Mouse (Mus musculus) CD4-positive, CD25-positive, alpha-beta regulatory T cell, adult 9 weeks (primary cell): ENCODE measurements around the gene Acmsd. TPM values are rescaled to one million over a fixed set of nuclear protein-coding genes. Genes with fewer than 3 reads are reported as not detected.

Experiments
- polyA plus RNA-seq: library from polyadenylated mRNA; unstranded; fragments of 100-300 nt; shearing (Covaris generic); gene quantifications from one replicate; pipeline ENCODE4 v1.2.1, GENCODE M21; 2017

Gene Acmsd
- 0.14 TPM for polyA plus RNA-seq

DNA sequence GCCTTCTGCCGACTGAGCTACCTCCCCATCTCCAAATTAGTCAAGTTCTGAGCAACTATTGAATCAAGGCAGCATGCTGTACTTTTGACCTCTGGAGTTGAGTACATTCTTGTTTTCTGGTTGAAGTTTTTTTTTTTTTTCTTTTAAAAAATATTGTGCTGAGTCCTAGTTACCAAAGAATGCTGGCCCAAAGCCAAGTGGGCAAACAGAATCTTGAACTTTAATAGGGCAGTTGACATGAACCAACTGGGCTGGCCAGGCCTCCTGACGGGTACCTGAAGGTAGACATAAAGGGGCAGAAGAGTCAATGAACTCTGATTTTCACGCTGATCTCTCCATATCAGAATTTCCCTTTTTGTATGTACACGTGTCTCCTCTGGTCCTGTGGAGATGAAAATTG lies at the start of gene Acmsd:
Acmsd (plus strand) TSS at position 318 of the 400 bp plus-strand sequence.

DNA sequence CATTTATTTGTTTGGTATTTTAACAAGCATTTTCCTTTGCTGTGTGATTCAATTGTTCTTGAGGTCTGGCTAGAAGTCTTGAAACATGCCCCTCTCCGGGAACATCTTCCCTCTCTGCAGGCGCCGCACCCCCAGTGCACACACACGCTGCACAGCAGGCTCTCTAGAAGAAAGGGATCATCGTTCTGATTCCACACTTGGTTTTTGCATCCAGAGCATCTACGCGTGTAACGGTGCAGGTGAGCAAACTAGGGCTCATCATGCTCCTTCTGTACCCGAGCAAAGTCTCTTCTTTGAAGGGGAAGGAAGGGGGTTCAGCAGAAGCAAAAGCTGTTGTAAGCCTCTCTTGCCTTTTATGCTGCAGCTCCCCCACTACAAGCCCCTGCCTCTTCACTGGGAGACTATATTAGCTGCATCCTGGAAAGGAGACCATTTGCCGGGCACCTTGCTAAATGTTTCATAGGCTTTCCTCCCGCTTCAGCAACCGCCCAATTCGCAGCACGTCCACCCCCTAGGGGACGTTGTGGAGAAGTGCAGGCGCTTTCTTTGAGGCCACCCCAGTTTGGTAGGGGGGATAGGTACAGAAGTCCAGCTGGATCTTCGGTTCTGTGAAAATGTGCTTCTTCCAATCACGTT lies 49.6 kb upstream of the Acmsd start, which contains the start of gene Tmem163:
Tmem163 (minus strand) TSS at position 51 of the 636 bp plus-strand sequence.

DNA sequence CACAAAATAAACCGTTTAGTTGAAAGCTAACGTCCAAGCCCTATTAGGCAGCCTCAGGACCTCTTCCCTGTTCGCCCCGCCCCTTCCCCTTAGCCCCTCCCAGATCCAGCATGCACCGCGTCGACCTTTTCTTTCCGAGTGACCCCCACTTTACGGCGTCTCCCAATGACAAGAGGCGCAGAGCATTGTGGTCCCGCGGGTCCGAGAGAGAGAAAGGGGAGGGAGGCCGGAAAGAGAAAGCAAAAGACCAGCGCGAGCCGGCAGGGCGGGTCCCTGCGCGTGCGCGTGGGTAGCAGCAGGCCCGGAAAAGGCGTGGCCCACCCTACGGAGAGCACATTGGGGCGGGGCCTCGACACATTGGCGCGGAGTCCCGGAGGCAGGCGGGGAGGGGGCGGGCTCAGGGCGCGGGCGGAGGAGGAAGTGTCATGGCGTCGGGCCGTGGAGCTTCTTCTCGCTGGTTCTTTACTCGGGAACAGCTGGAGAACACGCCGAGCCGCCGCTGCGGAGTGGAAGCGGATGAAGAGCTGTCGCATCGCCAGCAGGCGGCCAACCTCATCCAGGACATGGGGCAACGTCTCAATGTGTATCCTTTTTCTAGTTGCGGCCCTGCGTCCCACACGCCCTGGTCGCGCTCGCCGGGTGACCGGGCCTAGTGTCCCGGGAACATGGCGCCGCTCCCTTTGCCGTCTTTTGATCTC lies 44.7 kb downstream of the Acmsd start, which contains the start of gene Ccnt2:
Ccnt2 (plus strand) TSS at position 362 of the 698 bp plus-strand sequence.

Other genes with a start within 250 kb of the Acmsd start
- not detected for gene Tmem163, start 49.9 kb upstream of the Acmsd start, polyA plus RNA-seq
- 126 TPM for gene Ccnt2, start 44.8 kb downstream of the Acmsd start, polyA plus RNA-seq
- 0.36 TPM for gene Map3k19, start 125.6 kb downstream of the Acmsd start, polyA plus RNA-seq
- 76.7 TPM for gene Rab3gap1, start 139.4 kb downstream of the Acmsd start, polyA plus RNA-seq